Mouse (Mus musculus) frontal cortex, adult 2 months (tissue): Measurements from ENCODE around the gene Ak8. TPM values are rescaled to one million over a fixed set of nuclear protein-coding genes. Genes with fewer than 3 reads are reported as not detected.

Source experiments
- DNase-seq, 2 experiments: peaks; one replicate each; pipeline ENCODE4 v3.0.0; 2022; ENCODE audit warnings: low spot score in 1 of 2; ENCODE audit errors: extremely low spot score in 1 of 2
- polyA plus RNA-seq: library from polyadenylated mRNA; depleted of rRNA; stranded (reverse); fragments of >200 nt; gene quantifications from 2 replicates; pipeline ENCODE4 v1.2.3, GENCODE M21; 2012; rRNA removed

Gene Ak8
- polyA plus RNA-seq, 1 experiment, result 1.8 TPM

DNA sequence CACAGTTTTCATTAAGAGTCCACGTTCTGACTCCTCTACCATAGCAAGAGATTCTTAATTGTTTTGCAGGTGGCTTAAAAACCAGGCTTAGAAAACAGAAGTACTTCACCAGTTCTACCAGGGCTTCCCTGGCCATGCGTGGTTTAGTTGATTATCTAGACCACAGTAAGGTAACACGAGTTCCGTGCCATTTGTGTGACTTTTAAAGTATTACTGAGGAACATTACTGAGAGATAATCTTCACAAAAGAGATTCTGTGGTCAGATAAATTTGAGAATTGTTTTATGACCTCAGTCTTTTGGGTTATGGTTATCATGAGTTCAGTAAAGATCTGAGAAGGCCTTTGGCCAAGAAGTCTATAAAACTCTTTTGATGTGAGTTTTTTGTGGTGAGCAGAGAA is 159.3 kb downstream of the Ak8 start:
- DNase-seq, result no peak

- DNase-seq, result no peak
These were observed 160.9 kb downstream of the Ak8 start for GRCm38 (mm10) chr2:28860678-28861423.

Other genes starting within 250 kb of the Ak8 start
- 2.4 and 3.5 TPM in 2 replicates for gene 1700007K13Rik, start 233.8 kb upstream of the Ak8 start, polyA plus RNA-seq
- gene Mrps2, start 232.1 kb upstream of the Ak8 start, polyA plus RNA-seq, result 34.7 and 37.4 TPM in 2 replicates
- gene Gbgt1, start 203.3 kb upstream of the Ak8 start, polyA plus RNA-seq, result 1.3 and 1.4 TPM in 2 replicates
- gene Gm10134, start 194.1 kb upstream of the Ak8 start, polyA plus RNA-seq, result 0.54 TPM in 1 of 2 replicates, not detected in the other
- 90.9 and 92.7 TPM in 2 replicates for gene Ralgds, start 187.0 kb upstream of the Ak8 start, polyA plus RNA-seq
- 0.10 TPM in 1 of 2 replicates, not detected in the other for gene Cel, start 136.8 kb upstream of the Ak8 start, polyA plus RNA-seq
- 21.8 and 23.8 TPM in 2 replicates for gene Gtf3c5, start 116.4 kb upstream of the Ak8 start, polyA plus RNA-seq
- 0.08 TPM in 1 of 2 replicates, not detected in the other for gene Gfi1b, start 78.2 kb upstream of the Ak8 start, polyA plus RNA-seq
- 31.0 and 33.7 TPM in 2 replicates for gene Tsc1, start 58.9 kb upstream of the Ak8 start, polyA plus RNA-seq
- 0.36 and 0.57 TPM in 2 replicates for gene Spaca9, start 437 bp upstream of the Ak8 start, polyA plus RNA-seq
- 12.9 and 14.0 TPM in 2 replicates for gene Gtf3c4, start 140.2 kb downstream of the Ak8 start, polyA plus RNA-seq
- gene Ddx31, start 140.2 kb downstream of the Ak8 start, polyA plus RNA-seq, result 6.6 and 7.6 TPM in 2 replicates
- gene Barhl1, start 216.5 kb downstream of the Ak8 start, polyA plus RNA-seq, result 0.04 and 0.23 TPM in 2 replicates